Mouse (Mus musculus): ENCODE measurements at regions not wholly inside any gene's neighbourhood (a gene's known extent, or its start where the extent isn't known, plus 50 kb on each side); places are given as distances from the start of the nearest gene placed in this dataset.
"Not testable (repeated sequence)": the region's sequence is repeated elsewhere in the genome, so short reads cannot be mapped to it uniquely, and the experiment has no call there.

DNA sequence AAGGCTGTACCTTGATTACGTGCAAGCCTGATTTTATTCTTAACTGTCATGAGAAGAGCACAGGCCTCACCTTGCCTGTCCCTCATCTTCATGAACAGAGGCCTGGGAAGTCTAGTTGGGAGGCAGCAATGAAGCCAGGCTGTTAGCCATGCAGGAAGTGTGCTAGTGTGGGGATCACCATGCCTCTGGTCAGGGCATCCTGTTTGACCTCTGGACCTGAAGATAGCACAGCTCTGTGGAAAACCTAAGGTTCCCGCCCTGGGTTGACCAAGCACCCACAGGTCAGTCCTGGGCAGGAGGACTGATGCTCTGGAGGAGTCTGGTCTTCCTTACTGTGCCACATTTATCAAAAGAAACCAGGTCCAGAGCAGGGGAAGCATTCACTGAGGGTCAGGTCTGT, 157.6 kb downstream of the Gm906 start:
- in situ Hi-C loops (cut with MboI, MseI): loop anchor here in 1 of 2 experiments (5.0 to 10.0 kb wide), 2 partner anchors 150 to 612 kb away; no protein-coding TSS in a partner anchor

DNA sequence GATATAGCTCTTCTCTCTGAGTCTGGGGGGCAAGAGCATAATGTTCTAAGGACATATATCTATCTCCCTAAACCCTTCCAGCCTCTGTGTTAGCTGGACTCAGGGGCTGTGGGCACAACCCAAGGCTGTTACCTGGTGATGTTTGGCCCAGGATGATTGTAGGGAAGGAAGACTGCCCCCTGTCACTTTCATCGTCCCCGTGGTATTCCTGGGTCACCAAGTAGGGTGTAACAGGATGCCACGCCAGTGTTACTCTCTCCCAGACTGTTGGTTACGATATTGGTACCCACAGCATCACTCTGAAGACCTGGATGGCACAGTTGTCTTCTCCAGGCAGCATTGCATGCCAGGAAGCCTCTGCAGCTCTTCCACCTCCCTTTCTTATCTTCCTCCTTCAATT, 185.3 kb downstream of the Gm906 start:
- in situ Hi-C loops (cut with MboI, MseI): loop anchor here (5.0 kb wide), 1 partner anchor 682 kb away; no protein-coding TSS in a partner anchor

DNA sequence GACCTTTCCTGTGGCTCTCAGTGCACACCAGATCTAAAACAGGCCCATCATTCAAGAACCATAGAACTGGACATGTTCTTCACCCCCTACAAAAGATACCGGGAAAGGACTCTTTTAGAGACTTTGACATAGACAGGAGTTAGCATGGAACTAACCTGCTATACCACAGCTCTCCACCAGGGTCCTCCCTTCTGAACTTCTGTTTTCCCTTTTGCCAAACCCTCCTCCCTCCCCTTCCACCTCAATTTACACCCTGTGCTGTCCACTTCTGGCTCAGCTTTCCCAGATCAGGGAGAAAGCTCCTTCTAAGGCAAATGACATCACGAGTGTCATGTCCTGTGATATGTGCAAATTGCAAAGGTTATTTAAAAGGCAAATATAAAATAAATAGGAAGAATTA, 185.7 kb downstream of the Gm906 start:
- in situ Hi-C loops (cut with MboI, MseI): not testable (repeated sequence)

DNA sequence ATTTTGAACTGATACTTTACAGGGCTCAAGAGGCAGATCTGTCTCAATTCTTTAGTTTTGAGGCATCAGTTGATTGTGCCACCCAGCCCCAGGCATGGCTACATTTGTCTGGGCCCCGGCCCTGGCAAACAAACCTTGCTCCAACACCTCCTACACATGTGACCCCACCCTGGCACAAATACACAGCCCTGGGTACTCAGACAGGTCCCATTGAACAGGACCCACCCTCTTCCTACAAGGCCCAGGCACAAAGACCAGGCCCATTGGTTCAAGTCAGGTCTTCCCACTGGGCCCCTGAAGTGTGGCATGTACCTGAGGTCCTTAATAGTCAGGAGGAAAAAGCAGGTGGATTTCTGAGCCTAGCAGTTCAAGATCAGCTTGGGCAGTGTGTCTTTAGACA, 190.4 kb downstream of the Gm906 start:
- in situ Hi-C loops (cut with MboI, MseI): not testable (repeated sequence)

DNA sequence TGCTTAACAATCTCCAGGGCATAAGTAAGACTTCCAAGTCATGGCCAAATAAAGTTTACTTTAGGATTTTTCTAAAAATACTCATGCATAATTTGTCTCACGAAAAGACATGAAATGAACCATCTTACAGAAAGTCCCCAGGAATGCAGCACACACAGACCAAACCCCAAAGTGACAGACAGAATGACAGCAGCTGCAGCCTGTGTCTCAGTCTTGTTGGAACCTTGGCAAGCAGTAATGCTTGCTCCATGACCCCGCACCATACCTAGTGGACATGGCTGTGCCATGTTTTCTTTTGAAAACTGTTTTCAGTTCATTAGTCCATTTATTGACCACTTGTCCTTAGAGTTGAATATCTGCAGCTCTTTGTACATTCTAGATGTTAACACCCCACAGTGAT, 191.1 kb downstream of the Gm906 start:
- in situ Hi-C loops (cut with MboI, MseI): not testable (repeated sequence)

DNA sequence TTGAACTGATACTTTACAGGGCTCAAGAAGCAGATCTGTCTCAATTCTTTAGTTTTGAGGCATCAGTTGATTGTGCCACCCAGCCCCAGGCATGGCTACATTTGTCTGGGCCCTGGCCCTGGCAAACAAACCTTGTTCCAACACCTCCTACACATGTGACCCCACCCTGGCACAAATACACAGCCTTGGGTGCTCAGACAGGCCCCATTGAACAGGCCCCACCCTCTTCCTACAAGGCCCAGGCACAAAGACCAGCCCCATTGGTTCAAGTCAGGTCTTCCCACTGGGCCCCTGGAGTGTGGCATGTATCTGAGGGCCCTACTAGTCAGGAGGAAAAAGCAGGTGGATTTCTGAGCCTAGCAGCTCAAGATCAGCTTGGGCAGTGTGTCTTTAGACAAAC, 198.4 kb downstream of the Gm906 start:
- in situ Hi-C loops (cut with MboI, MseI): not testable (repeated sequence)

DNA sequence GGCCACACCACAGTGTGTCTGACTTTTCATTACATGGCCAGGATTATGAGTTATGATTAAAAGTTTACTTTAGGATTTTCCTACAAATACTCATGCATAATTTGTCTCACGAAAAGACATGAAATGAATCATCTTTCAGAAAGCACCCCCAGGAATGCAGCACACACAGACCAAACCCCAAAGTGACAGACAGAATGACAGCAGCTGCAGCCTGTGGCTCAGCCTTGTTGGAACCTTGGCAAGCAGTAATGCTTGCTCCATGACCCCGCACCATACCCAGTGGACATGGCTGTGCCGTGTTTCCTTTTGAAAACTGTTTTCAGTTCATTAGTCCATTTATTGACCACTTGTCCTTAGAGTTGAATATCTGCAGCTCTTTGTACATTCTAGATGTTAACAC, 199.0 kb downstream of the Gm906 start:
- in situ Hi-C loops (cut with MboI, MseI): not testable (repeated sequence)

DNA sequence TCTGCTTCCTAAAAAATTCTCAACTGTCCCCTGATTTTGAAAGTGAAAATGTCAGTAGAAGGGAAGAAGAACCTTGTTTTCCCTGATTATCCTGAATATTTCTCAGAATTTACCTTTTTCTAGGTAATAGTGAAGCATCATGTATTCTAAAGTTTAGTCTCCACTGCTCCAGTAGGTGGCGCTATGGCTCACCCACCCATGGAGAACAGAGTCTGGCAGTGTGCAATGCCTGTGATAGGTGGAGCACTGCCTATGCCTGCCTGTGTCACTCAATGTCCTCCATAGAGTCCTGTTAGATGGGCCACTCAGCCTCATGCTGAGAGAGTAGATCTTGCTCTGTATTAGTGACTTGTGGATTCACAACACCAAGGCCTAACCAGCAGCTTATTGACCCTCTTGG, 218.4 kb downstream of the Gm906 start:
- in situ Hi-C loops (cut with MboI, MseI): loop anchor here (5.0 kb wide), 1 partner anchor 296 kb away; no protein-coding TSS in a partner anchor

DNA sequence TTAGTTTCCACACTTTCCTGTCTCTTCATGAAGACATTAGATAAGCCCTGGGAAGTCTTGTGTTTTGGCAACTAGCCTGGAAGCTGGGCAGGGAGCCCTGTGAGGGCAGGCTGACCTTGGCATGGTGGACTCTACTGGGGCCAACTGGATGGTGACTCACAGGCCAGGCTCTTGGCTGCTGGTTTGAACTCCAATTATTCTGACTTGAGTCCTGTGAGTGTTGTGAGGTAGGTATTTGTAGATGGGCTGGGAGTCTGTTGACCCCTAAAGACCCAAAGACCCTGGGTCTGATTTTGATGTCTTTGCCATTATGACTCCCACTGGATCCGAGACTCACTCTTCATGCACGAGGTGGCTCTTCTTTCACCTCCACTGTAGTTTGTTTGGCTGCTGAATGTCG, 208.9 kb upstream of the Gm30302 start:
- in situ Hi-C loops (cut with MboI, MseI): loop anchor here in 1 of 2 experiments (5.0 kb wide), 1 partner anchor 775 kb away; no protein-coding TSS in a partner anchor

DNA sequence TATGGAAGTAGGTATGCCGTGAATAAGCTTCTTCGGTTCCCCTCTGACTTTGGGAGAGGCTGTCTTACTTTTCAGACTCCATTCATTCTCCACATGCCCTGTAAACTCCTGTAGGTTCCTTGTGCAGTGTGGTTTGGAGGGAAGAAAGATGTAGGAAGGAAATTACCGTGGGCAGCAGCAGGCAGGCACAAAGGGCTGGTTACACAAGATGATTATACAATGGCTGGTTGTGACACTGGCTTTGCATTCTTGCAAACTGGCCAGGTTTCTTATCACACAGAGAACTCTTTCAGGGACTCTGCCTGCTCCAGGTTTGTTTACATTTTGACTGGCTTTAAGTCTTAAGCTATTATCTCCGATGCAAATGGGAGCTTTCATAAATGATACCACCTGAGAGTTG, 167.3 kb upstream of the Gm30302 start:
- in situ Hi-C loops (cut with MboI, MseI): not testable (repeated sequence)

DNA sequence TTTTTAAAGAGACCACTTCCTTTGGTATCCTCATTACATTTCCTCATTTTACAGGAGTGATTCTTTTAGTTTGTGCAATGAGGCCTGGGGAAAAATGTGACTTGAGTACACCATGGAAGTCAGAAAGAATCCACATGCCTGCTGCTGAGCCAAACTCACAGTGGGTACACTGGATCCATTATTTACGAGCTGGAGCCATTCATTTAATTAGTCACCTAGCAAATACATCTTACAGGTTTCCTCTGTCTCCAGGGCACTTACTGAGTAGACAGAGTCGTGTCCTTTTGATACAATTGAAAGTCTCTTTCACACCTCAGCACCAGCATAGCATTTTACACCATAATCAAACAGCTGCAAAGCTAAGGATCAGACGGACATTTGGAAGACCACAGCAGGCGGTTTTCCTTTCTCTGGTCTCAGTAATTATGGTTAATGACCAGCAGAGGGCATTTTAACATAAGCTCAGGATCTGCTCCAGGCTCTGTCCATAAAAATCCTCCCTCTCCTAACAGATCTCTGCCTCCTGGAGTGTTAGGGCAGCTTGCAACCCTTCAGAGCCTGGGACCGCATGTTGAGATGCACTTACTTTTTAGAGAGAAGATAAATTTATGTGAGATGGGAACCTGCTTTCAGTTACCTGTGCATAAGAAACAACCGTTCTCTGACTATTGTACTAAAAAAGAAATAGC, 159.3 kb upstream of the Gm30302 start:
- in situ Hi-C loops (cut with MboI, MseI): loop anchor here in 1 of 2 experiments (5.0 kb wide), 1 partner anchor 874 kb away; no protein-coding TSS in a partner anchor

DNA sequence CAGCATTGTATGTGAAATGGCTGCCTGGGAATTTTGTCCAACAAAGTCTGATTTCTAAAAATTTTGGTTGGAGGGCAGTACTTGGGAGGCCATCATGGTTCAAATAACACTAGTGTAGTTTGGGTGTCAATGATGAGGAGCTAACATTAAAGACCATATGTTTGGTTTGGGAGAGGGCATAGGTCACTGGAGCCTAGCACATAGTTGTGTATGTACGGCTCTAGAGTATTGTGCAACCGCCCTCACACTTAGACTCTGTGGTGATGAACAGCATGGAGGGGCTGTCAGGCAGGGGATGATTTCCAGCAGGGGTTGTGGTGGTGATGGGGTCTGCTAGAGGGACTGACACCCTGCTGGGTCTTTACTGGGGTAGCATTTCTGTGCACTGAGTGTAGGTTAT, 117.0 kb upstream of the Gm30302 start:
- in situ Hi-C loops (cut with MboI, MseI): no loop called here
